Mouse (Mus musculus): ENCODE results near the gene Gm9857. TPM values are rescaled to one million over a fixed set of nuclear protein-coding genes. Genes with fewer than 3 reads are reported as not detected.

The Gm9857 gene
- polyA plus RNA-seq, 1 experiment from 2014 or later: not detected

DNA sequence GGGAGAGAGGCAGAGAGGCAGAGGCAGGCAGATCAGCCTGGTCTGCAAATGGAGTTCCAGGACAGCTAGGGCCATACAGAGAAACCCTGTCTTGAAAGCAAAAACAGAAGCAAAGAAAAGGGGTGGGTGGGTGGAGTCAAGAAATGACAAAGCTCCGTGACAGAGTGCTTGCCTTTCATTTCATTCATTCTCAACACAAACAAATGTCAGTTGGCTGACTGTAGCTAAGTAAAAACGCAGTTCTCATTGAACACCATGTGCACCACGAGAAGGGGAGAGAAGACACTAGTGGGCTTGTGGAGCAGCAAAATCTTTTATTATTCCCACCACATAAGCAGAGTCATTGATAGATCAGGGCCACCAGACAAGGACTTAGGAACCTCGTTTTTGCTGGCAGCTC lies 23.4 kb downstream of the Gm9857 start:
- ATAC-seq: no peak
- H3K36me3 ChIP-seq (ENCODE audit: control insufficient read depth, insufficient read depth, low read length): no peaks in the 10 kb centered on the region
- H3K4me2 ChIP-seq (ENCODE audit: low read length): no peak overlapping the region
- 36% methylated on average over 4 of the region's 4 CpGs for WGBS
- H3K9ac ChIP-seq (ENCODE audit: low read depth, low read length): no peak overlapping the region
- no peaks in the 10 kb centered on the region for H3K27me3 ChIP-seq (ENCODE audit: control insufficient read depth, insufficient read depth, low read depth, low read length)
- H3K4me1 ChIP-seq (ENCODE audit: control insufficient read depth, insufficient read depth, low read length): peaks cover 4% of the 10 kb centered on the region; the same call in 1 of the 2 replicates
- H3K9me3 ChIP-seq (replicated peaks; ENCODE audit: control insufficient read depth, low read length, poor library complexity, severe bottlenecking): no peaks in the 10 kb centered on the region
- no peak overlapping the region for H3K27ac ChIP-seq (ENCODE audit: low read length)
- no peak overlapping the region for H3K4me3 ChIP-seq (ENCODE audit: low read depth, low read length)

DNA sequence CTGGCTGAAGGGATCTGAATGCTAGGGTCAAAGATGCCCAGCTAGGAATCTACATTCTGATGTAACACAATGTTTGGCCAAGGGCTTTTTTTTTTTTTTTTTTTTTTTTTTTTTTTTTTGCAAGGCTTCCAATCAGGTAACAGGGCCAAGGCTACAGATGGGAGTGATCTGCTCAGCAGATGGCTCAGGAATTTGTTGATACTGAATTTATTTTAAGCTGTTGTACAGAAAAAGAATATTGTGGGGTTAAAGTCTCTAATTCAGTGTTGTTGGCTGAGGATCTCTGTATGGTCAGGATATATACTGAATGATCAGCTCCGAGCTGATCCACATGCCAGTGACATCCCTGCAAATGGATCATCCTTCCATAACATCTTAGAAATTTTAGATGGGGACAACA lies 24.2 kb downstream of the Gm9857 start:
- 98% methylated on average over 1 of the region's 1 CpGs for WGBS
- H3K4me3 ChIP-seq (ENCODE audit: low read depth, low read length): no peak overlapping the region
- no peak overlapping the region for H3K27ac ChIP-seq (ENCODE audit: low read length)
- H3K36me3 ChIP-seq (ENCODE audit: control insufficient read depth, insufficient read depth, low read length): no peaks in the 10 kb centered on the region
- no peaks in the 10 kb centered on the region for H3K27me3 ChIP-seq (ENCODE audit: control insufficient read depth, insufficient read depth, low read depth, low read length)
- no peak for ATAC-seq
- H3K9me3 ChIP-seq (replicated peaks; ENCODE audit: control insufficient read depth, low read length, poor library complexity, severe bottlenecking): no peaks in the 10 kb centered on the region
- H3K4me2 ChIP-seq (ENCODE audit: low read length): no peak overlapping the region
- no peak overlapping the region for H3K9ac ChIP-seq (ENCODE audit: low read depth, low read length)
- peaks cover 4% of the 10 kb centered on the region; the same call in 1 of the 2 replicates for H3K4me1 ChIP-seq (ENCODE audit: control insufficient read depth, insufficient read depth, low read length)

DNA sequence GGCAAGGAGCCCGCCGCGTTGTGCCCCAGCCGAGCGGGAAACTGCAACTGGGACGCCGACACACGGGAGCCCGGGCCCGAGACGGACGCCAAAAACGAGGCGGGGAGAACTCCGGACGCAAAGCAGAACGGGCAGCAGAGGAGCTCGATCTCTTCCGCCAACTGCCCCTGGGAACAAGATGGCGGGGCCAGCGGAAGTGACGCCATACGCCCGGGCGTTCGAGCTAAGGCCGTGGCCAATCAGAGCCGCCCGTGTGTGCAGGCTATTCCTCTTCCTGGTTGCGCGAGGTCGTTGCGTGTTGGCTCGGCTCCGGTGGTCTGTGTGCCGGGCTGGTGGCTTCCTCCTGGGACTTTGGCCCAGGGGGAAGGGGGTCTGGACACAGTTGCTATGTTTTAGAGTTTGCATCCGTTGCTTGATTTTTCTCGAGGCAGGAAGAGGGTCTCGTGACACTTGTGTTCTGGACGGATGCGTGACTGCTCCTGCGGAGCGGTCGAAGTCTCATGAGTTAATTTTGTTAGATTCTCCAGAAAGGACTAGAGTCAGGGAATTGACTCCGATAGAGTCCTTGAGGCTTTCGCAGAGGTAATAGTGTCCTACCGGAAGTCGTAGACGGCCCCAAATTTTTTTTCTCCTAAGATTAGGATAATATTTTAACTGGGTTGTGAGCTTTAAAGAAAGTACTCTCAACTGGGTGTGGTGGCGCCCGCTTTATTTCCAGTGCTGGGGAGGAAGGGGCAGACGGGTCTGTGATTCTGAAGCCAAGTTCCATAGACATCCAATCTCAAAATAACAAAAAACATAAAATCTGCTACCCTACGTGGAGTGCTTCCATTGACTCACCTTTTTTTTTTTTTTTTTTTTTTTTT lies 28.5 kb downstream of the Gm9857 start, which contains the start of gene Prpf38b:
Gene Prpf38b, minus strand, starts transcription at position 180 of the 866 bp plus-strand sequence.
- Histone ChIP-seq H3K27ac (ENCODE audit: low read length) (peak within 1 kb of the TSS; percentile 97), H3K27me3 (ENCODE audit: control insufficient read depth, insufficient read depth, low read depth, low read length) (no peaks in the 10 kb centered on the region), H3K36me3 (ENCODE audit: control insufficient read depth, insufficient read depth, low read length) (no peaks in the 10 kb centered on the region), H3K9me3 (replicated peaks; ENCODE audit: control insufficient read depth, low read length, poor library complexity, severe bottlenecking) (no peaks in the 10 kb centered on the region), H3K4me2 (ENCODE audit: low read length) (peak within 1 kb of the TSS; percentile 87), H3K4me1 (ENCODE audit: control insufficient read depth, insufficient read depth, low read length) (peaks cover 21% of the 10 kb centered on the region), H3K4me3 (ENCODE audit: low read depth, low read length) (peak within 1 kb of the TSS; percentile 99), H3K9ac (ENCODE audit: low read depth, low read length) (peak within 1 kb of the TSS; percentile 90)
- WGBS: under 1% methylated on average over 53 of the region's 53 CpGs
- ATAC-seq: peak; percentile 100

DNA sequence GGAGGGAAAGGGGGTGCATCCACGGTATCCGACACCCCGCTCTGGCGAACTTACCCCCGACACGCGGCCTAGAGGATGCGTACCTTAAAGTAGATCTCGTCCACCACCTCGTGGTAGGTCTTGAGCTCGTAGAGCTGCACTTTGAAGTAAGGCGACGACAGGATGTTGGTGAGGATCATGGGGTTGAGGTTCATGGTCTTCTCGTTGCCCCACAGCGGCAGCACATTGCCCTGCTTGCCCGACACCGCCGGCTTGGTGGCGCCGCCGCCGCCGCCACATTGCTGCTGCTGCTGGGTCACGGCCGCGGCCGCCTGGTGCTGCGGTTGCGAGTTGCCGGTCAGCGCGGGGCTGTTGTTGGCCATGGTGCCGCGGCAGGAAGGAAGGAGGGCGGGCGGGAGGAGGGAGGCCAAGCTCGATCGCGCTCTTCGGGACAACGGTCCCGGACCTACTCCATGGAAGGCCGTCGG lies 29.1 kb downstream of the Gm9857 start:
- WGBS: under 1% methylated on average over 43 of the region's 44 CpGs
- H3K4me3 ChIP-seq (ENCODE audit: low read depth, low read length): peak overlapping the region; percentile 99
- no peaks in the 10 kb centered on the region for H3K9me3 ChIP-seq (replicated peaks; ENCODE audit: control insufficient read depth, low read length, poor library complexity, severe bottlenecking)
- peak overlapping the region; percentile 90 for H3K9ac ChIP-seq (ENCODE audit: low read depth, low read length)
- H3K36me3 ChIP-seq (ENCODE audit: control insufficient read depth, insufficient read depth, low read length): no peaks in the 10 kb centered on the region
- H3K27ac ChIP-seq (ENCODE audit: low read length): peak overlapping the region; percentile 97
- ATAC-seq: peak; percentile 91
- H3K4me1 ChIP-seq (ENCODE audit: control insufficient read depth, insufficient read depth, low read length): peaks cover 21% of the 10 kb centered on the region
- H3K27me3 ChIP-seq (ENCODE audit: control insufficient read depth, insufficient read depth, low read depth, low read length): no peaks in the 10 kb centered on the region
- H3K4me2 ChIP-seq (ENCODE audit: low read length): peak overlapping the region; percentile 87

DNA sequence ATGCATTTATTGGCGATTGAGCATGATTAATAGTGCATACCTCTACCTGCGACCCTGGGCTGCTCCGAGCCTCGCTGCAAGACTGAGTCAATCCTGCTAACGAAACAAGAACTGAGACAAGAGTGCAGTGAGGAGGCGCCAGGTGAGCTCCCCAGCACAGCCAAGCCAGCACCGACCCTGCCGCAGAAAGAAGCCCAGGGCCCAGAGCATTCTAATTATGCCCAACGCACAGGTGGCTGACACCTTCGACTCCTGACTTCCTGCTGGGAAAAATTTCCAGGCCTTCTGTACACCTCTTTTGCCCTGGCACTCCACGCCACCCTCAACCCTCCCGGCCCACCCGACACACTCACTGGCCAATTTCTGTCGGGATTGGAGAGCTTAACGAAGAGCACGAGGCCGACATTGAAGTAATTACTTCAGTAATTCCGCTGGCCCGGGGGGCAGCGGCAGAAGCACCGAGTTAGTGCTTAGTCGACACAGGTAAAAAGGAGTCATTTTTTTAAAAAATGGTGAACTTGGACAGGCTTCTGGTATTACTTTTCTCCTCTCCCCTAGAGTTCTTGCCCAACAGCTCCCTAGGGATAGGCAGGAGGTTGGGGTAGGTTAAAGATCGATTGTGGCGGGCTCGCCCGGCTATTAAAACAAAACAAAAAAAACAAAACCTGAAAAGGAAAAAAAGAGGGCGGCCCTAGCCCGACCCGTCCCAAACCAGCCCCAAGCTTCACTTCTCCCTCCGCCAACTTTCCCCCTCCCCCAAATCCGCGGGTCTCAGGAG lies 29.8 kb downstream of the Gm9857 start:
- ATAC-seq: no peak

DNA sequence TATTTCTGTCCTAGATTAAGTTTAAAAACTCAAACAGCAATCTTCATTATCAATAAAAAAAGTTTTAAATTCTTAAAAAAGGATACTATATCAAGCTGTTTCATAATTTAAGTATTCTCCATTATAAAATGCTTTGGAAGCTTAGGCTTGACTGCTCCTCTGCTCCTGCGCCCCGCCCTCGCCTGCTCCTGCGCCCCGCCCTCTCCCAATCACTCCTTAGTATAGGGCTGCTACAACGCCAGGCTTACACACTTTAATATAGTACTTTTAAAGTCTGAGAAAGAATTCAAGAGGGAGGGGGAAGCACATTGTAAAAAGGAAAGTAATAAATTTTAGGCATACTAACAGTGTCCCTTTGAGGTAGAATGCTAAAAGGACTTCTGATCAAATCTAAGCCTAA lies 37.3 kb downstream of the Gm9857 start:
- H3K9ac ChIP-seq (ENCODE audit: low read depth, low read length): no peak overlapping the region
- H3K27me3 ChIP-seq (ENCODE audit: control insufficient read depth, insufficient read depth, low read depth, low read length): no peaks in the 10 kb centered on the region
- no peak overlapping the region for H3K4me2 ChIP-seq (ENCODE audit: low read length)
- ATAC-seq: no peak
- no peaks in the 10 kb centered on the region for H3K4me1 ChIP-seq (ENCODE audit: control insufficient read depth, insufficient read depth, low read length)
- H3K27ac ChIP-seq (ENCODE audit: low read length): no peak overlapping the region
- WGBS: 96% methylated on average over 6 of the region's 6 CpGs
- peaks cover 26% of the 10 kb centered on the region for H3K36me3 ChIP-seq (ENCODE audit: control insufficient read depth, insufficient read depth, low read length)
- no peak overlapping the region for H3K4me3 ChIP-seq (ENCODE audit: low read depth, low read length)
- no peaks in the 10 kb centered on the region for H3K9me3 ChIP-seq (replicated peaks; ENCODE audit: control insufficient read depth, low read length, poor library complexity, severe bottlenecking)

More for the DNA sequence above, 29.8 kb downstream of the Gm9857 start:
- under 1% methylated on average over 31 of the region's 32 CpGs for WGBS
- Histone ChIP-seq H3K36me3 (ENCODE audit: control insufficient read depth, insufficient read depth, low read length) (peaks cover 3% of the 10 kb centered on the region; the same call in 1 of the 2 replicates), H3K27me3 (ENCODE audit: control insufficient read depth, insufficient read depth, low read depth, low read length) (no peaks in the 10 kb centered on the region), H3K4me3 (ENCODE audit: low read depth, low read length) (peak overlapping the region; percentile 99), H3K4me1 (ENCODE audit: control insufficient read depth, insufficient read depth, low read length) (peaks cover 21% of the 10 kb centered on the region), H3K27ac (ENCODE audit: low read length) (peak overlapping the region; percentile 97), H3K9ac (ENCODE audit: low read depth, low read length) (peak overlapping the region; percentile 90), H3K9me3 (replicated peaks; ENCODE audit: control insufficient read depth, low read length, poor library complexity, severe bottlenecking) (no peaks in the 10 kb centered on the region), H3K4me2 (ENCODE audit: low read length) (peak overlapping the region; percentile 87)

DNA sequence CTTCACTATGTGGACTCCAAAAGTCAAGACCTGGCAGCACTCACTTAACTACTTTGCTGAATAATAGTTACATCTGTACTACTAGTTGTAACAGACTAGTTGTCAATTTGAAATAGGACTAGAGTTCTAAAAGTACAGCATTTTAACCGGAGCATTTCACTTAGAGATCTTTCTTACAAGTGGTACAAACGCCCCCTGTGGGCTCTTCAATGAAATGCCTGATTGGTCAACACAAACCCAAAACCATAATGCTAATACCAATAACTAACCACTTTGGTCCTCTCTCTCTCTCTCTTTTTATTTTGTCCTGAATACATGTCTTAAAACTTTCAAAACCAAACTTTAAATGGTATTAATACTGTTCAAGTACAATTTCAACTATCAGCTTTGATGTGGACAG lies 38.2 kb downstream of the Gm9857 start:
- Histone ChIP-seq H3K27me3 (ENCODE audit: control insufficient read depth, insufficient read depth, low read depth, low read length) (no peaks in the 10 kb centered on the region), H3K27ac (ENCODE audit: low read length) (no peak overlapping the region), H3K36me3 (ENCODE audit: control insufficient read depth, insufficient read depth, low read length) (peaks cover 26% of the 10 kb centered on the region), H3K9ac (ENCODE audit: low read depth, low read length) (no peak overlapping the region), H3K9me3 (replicated peaks; ENCODE audit: control insufficient read depth, low read length, poor library complexity, severe bottlenecking) (no peaks in the 10 kb centered on the region), H3K4me1 (ENCODE audit: control insufficient read depth, insufficient read depth, low read length) (no peaks in the 10 kb centered on the region), H3K4me2 (ENCODE audit: low read length) (no peak overlapping the region), H3K4me3 (ENCODE audit: low read depth, low read length) (no peak overlapping the region)
- ATAC-seq: 0 out of 2 replicates have a peak, but pooled peaks have one; percentile 48
- 61% methylated on average over 2 of the region's 2 CpGs for WGBS

DNA sequence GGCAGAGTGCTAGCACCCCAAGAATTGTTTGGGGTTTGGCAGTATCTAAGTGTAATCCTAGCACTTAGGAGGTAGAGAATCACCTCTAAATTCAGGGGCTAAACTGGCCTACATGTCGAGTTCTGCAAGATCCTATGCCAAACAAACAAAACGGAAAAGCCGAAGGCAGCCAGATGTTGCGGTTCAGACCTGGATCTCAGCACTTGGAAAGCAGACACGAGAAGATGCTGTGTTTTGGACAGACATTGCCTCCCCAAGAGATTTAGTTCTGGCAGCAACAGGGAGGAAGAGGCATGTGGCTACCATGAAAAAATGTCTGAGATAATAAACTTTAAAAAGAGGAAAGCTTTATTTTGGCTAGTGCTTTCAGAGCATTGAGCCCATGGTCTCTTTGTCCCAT lies 39.6 kb downstream of the Gm9857 start:
- H3K4me1 ChIP-seq (ENCODE audit: control insufficient read depth, insufficient read depth, low read length): no peaks in the 10 kb centered on the region
- H3K9ac ChIP-seq (ENCODE audit: low read depth, low read length): no peak overlapping the region
- no peak for ATAC-seq
- WGBS: 83% methylated on average over 5 of the region's 5 CpGs
- H3K9me3 ChIP-seq (replicated peaks; ENCODE audit: control insufficient read depth, low read length, poor library complexity, severe bottlenecking): no peaks in the 10 kb centered on the region
- no peak overlapping the region for H3K27ac ChIP-seq (ENCODE audit: low read length)
- H3K27me3 ChIP-seq (ENCODE audit: control insufficient read depth, insufficient read depth, low read depth, low read length): no peaks in the 10 kb centered on the region
- H3K4me3 ChIP-seq (ENCODE audit: low read depth, low read length): no peak overlapping the region
- no peak overlapping the region for H3K4me2 ChIP-seq (ENCODE audit: low read length)
- peaks cover 25% of the 10 kb centered on the region for H3K36me3 ChIP-seq (ENCODE audit: control insufficient read depth, insufficient read depth, low read length)

Data from midbrain, embryonic 16.5 days (tissue).